Mouse (Mus musculus) left cerebral cortex, adult 2 months (tissue): ENCODE results near the gene Rnf13. TPM values are rescaled to one million over a fixed set of nuclear protein-coding genes. Genes with fewer than 3 reads are reported as not detected.
"Not testable (repeated sequence)": the region's sequence is repeated elsewhere in the genome, so short reads cannot be mapped to it uniquely, and the experiment has no call there.

Experiments used
- DNase-seq, 2 experiments: peaks; one replicate each; pipeline ENCODE4 v3.0.0; 2021 to 2022; ENCODE audit warnings: low spot score in 2 of 2, mixed read lengths in 1 of 2; ENCODE audit errors: extremely low spot score in 1 of 2
- H3K27ac ChIP-seq: fragments of 200-600 bp; 2 replicates; pipeline ENCODE4 v1.8.1; 2022
- H3K4me3 ChIP-seq: fragments of 200-600 bp; 2 replicates; pipeline ENCODE4 v1.8.1; 2022
- CTCF ChIP-seq: fragments of 200-600 bp; IDR thresholded peaks from 2 replicates; pipeline ENCODE4 v1.8.1; 2022; ENCODE audit warnings: antibody characterized with exemption, mild to moderate bottlenecking, moderate library complexity
- intact Hi-C: fragments of 180-260 bp; cut with DNase I; formaldehyde crosslinking; loops from one replicate; pipeline ENCODE4 v1.15.1; 2025
- total RNA-seq, 2 experiments: library from RNA; stranded (reverse); gene quantifications; 2 replicates each; pipeline ENCODE4 v1.2.3; 2021

The Rnf13 gene
- total RNA-seq, 2 experiments from 2014 or later: 93.7 to 94.2 TPM

GRCm38 (mm10) chr3:57776915-57777314, 41.1 kb downstream of the Rnf13 start:
- TF ChIP-seq CTCF: no peak
- no peak overlapping the region for H3K4me3 ChIP-seq
- no peak overlapping the region for H3K27ac ChIP-seq
- no peak for DNase-seq
- intact Hi-C loops: no loop called here

GRCm38 (mm10) chr3:57788472-57788871, 52.6 kb downstream of the Rnf13 start:
- no peak overlapping the region for H3K27ac ChIP-seq
- intact Hi-C loops: no loop called here

GRCm38 (mm10) chr3:57789005-57789962, 53.4 kb downstream of the Rnf13 start:
- Histone ChIP-seq H3K27ac (no peak overlapping the region), H3K4me3 (no peak overlapping the region)
- intact Hi-C loops: no loop called here
- TF ChIP-seq CTCF: no peak
- DNase-seq: no peak

More at GRCm38 (mm10) chr3:57788472-57788871, 52.6 kb downstream of the Rnf13 start:
- H3K4me3 ChIP-seq: no peak overlapping the region
- DNase-seq: no peak
- TF ChIP-seq CTCF: no peak

GRCm38 (mm10) chr3:57791104-57791503, 55.2 kb downstream of the Rnf13 start:
- intact Hi-C loops: no loop called here
- H3K4me3 ChIP-seq: no peak overlapping the region
- DNase-seq: no peak
- no peak for TF ChIP-seq CTCF
- no peak overlapping the region for H3K27ac ChIP-seq

- H3K27ac ChIP-seq, DNase-seq, H3K4me3 ChIP-seq, intact Hi-C loops: not testable (repeated sequence)
These were observed 59.2 kb downstream of the Rnf13 start for GRCm38 (mm10) chr3:57795071-57795470.

- intact Hi-C loops: loop anchor here (1.0 kb wide), 1 partner anchor 148 kb away; no protein-coding TSS in a partner anchor
- TF ChIP-seq CTCF: peak; percentile 54
- no peak overlapping the region for H3K27ac ChIP-seq
- no peak for DNase-seq
- no peak overlapping the region for H3K4me3 ChIP-seq
These were observed 79.6 kb downstream of the Rnf13 start for GRCm38 (mm10) chr3:57815447-57815846.

- DNase-seq: no peak
- H3K27ac ChIP-seq: no peak overlapping the region
These were observed 90.0 kb downstream of the Rnf13 start for GRCm38 (mm10) chr3:57825866-57826265.

GRCm38 (mm10) chr3:57833585-57833984, 97.7 kb downstream of the Rnf13 start:
- no peak for DNase-seq
- TF ChIP-seq CTCF: no peak
- intact Hi-C loops: no loop called here
- H3K4me3 ChIP-seq: no peak overlapping the region
- no peak overlapping the region for H3K27ac ChIP-seq

More at GRCm38 (mm10) chr3:57825866-57826265, 90.0 kb downstream of the Rnf13 start:
- H3K4me3 ChIP-seq: no peak overlapping the region
- intact Hi-C loops: no loop called here
- TF ChIP-seq CTCF: no peak

GRCm38 (mm10) chr3:57836911-57837310, 101.0 kb downstream of the Rnf13 start:
- no peak overlapping the region for H3K4me3 ChIP-seq
- no peak for TF ChIP-seq CTCF
- intact Hi-C loops: no loop called here
- no peak for DNase-seq
- H3K27ac ChIP-seq: no peak overlapping the region

GRCm38 (mm10) chr3:57843775-57844174, 107.9 kb downstream of the Rnf13 start:
- Histone ChIP-seq H3K27ac (no peak overlapping the region), H3K4me3 (no peak overlapping the region)
- TF ChIP-seq CTCF: peak; percentile 79
- no peak for DNase-seq
- intact Hi-C loops: loop anchor here (10.0 kb wide), 1 partner anchor 681 kb away; the partner anchor contains the start of genes Eif2a and Serp1

GRCm38 (mm10) chr3:57845786-57846661, 110.2 kb downstream of the Rnf13 start:
- Histone ChIP-seq H3K27ac (peak overlapping the region; percentile 99), H3K4me3 (peak overlapping the region; percentile 86)
- intact Hi-C loops: loop anchor here (1.0 to 10.0 kb wide), 5 partner anchors 36 to 679 kb away; partner anchors contain the start of genes Eif2a, Serp1 and Tsc22d2
- peak; percentile 7; the same call in 1 of the 2 replicates for TF ChIP-seq CTCF
- DNase-seq: peak; percentile 42 to 43

- TF ChIP-seq CTCF: no peak
- intact Hi-C loops: loop anchor here (1.0 to 10.0 kb wide), 5 partner anchors 36 to 678 kb away; partner anchors contain the start of genes Eif2a, Serp1 and Tsc22d2
- H3K27ac ChIP-seq: peak overlapping the region; percentile 99
- H3K4me3 ChIP-seq: peak overlapping the region; percentile 86
- DNase-seq: no peak
These were observed 110.7 kb downstream of the Rnf13 start for GRCm38 (mm10) chr3:57846662-57846911.
